Mouse (Mus musculus): ENCODE measurements at regions not wholly inside any gene's neighbourhood (a gene's known extent, or its start where the extent isn't known, plus 50 kb on each side); places are given as distances from the start of the nearest gene placed in this dataset.

DNA sequence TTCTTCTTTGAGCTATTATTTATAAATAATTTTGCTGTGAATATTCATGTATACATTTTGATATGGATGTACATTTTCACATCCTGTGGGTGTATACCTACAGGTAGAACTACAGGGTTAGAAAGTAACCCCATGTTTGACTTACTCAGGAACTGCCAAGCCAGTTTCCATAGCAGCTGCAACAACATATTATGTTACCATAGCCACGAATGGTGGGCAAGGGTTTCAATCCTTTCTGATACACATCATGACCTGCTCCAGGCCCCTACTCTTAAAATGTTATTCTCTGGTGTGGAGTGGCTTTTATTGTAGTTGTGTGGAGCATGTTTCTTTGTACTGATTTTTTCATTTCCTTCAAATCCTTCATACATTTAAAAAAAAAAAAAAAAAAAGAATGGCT lies 168.9 kb downstream of the Zfp36l2 start:
- 65% methylated on average over 1 of the region's 1 CpGs for WGBS
- no peak overlapping the region for H3K9ac ChIP-seq (replicated peaks)

DNA sequence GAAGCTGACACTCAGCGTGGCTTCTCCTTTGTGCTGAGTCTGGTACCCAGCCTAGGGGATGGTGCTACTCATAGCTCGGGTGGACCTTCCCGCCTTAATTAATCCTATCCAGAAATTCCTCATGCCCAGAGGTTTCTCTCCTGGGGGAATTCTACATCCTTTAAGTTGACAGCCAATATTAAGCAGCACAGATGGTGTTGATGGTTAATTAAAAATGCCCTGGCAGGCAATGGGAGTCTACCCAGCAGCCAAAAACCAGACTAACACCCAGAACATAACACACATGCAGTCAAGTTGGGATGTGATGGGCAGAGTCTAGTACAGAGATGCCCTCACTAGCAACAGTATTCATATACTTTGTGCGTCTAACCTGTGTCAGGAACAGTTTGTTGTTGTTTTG lies 169.9 kb downstream of the Zfp36l2 start:
- no peak overlapping the region for H3K27ac ChIP-seq
- WGBS, result 76% methylated on average over 4 of the region's 4 CpGs
- no peak for ATAC-seq (ENCODE audit: insufficient number of reproducible peaks, insufficient read depth, low FRiP score, low TSS enrichment, low read depth)
- H3K9ac ChIP-seq (replicated peaks), result no peak overlapping the region
- H3K9me3 ChIP-seq, result no peaks in the 10 kb centered on the region
- H3K36me3 ChIP-seq, result no peaks in the 10 kb centered on the region
- no peaks in the 10 kb centered on the region for H3K27me3 ChIP-seq
- no peak overlapping the region for H3K4me3 ChIP-seq (replicated peaks)
- H3K4me1 ChIP-seq (replicated peaks), result no peaks in the 10 kb centered on the region
- H3K4me2 ChIP-seq, result no peak overlapping the region

More for the DNA sequence above, 168.9 kb downstream of the Zfp36l2 start:
- Histone ChIP-seq H3K4me2 (no peak overlapping the region), H3K9me3 (peaks cover 3% of the 10 kb centered on the region; the same call in 1 of the 2 replicates), H3K27me3 (no peaks in the 10 kb centered on the region), H3K27ac (no peak overlapping the region), H3K36me3 (no peaks in the 10 kb centered on the region), H3K4me3 (replicated peaks) (no peak overlapping the region), H3K4me1 (replicated peaks) (no peaks in the 10 kb centered on the region)
- ATAC-seq (ENCODE audit: insufficient number of reproducible peaks, insufficient read depth, low FRiP score, low TSS enrichment, low read depth), result no peak

- Histone ChIP-seq H3K9me3 (no peaks in the 10 kb centered on the region), H3K4me1 (replicated peaks) (peaks cover 26% of the 10 kb centered on the region), H3K27ac (no peak overlapping the region), H3K4me3 (replicated peaks) (no peak overlapping the region), H3K4me2 (no peak overlapping the region), H3K9ac (replicated peaks) (no peak overlapping the region), H3K27me3 (no peaks in the 10 kb centered on the region), H3K36me3 (no peaks in the 10 kb centered on the region)
- WGBS, result 87% methylated on average over 12 of the region's 12 CpGs
- ATAC-seq (ENCODE audit: insufficient number of reproducible peaks, insufficient read depth, low FRiP score, low TSS enrichment, low read depth), result no peak
Measured at GRCm38 (mm10) chr17:84014287-84015039, 166.7 kb upstream of the Haao start.

DNA sequence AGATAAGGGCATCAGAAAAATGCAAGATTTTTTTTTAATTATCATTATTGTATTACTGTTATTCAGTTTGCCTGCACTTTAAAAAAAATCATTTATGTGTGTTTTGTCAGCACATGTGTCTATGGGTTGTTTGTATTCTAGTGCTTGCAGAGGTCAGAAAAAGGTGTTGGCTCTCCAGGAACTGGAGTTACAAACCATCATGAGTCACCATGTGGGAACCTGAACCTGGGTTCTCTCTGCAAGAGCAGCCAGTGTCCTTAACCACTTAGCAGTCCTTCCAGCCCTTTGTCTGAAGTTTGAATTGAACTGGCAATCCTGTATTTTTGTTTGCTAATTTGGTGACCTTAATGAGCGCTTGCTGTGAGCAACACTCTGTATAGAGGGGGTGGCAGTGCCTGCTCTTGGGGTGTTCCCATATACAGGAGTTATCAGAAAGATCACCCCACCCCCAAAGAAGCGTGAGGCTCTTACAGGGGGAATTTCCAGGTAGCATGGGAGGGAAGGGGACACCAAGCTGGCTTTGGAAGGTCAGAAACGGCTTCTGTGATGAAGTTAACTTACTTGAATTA lies 162.8 kb upstream of the Haao start:
- no peaks in the 10 kb centered on the region for H3K9me3 ChIP-seq
- H3K4me3 ChIP-seq (replicated peaks), result no peak overlapping the region
- whole genome bisulfite sequencing, result 66% methylated on average over 3 of the region's 3 CpGs
- no peak overlapping the region for H3K4me2 ChIP-seq
- no peak overlapping the region; the same call in 1 of the 2 replicates for H3K9ac ChIP-seq (replicated peaks)
- H3K27ac ChIP-seq, result peak overlapping the region; percentile 31; the same call in 1 of the 2 replicates
- no peaks in the 10 kb centered on the region for H3K36me3 ChIP-seq
- H3K27me3 ChIP-seq, result no peaks in the 10 kb centered on the region
- no peak for ATAC-seq (ENCODE audit: insufficient number of reproducible peaks, insufficient read depth, low FRiP score, low TSS enrichment, low read depth)
- H3K4me1 ChIP-seq (replicated peaks), result peaks cover 46% of the 10 kb centered on the region

- WGBS, result 73% methylated on average over 7 of the region's 7 CpGs
- H3K4me3 ChIP-seq (replicated peaks), result no peak overlapping the region
- H3K9me3 ChIP-seq, result no peaks in the 10 kb centered on the region
- peak overlapping the region; percentile 85 for H3K27ac ChIP-seq
- no peak for ATAC-seq (ENCODE audit: insufficient number of reproducible peaks, insufficient read depth, low FRiP score, low TSS enrichment, low read depth)
- H3K4me2 ChIP-seq, result no peak overlapping the region
- H3K9ac ChIP-seq (replicated peaks), result no peak overlapping the region
- H3K36me3 ChIP-seq, result no peaks in the 10 kb centered on the region
- no peaks in the 10 kb centered on the region for H3K27me3 ChIP-seq
- peaks cover 50% of the 10 kb centered on the region for H3K4me1 ChIP-seq (replicated peaks)
Measured at GRCm38 (mm10) chr17:84009966-84010365, 162.2 kb upstream of the Haao start.

- ATAC-seq (ENCODE audit: insufficient number of reproducible peaks, insufficient read depth, low FRiP score, low TSS enrichment, low read depth), result no peak
- 79% methylated on average over 8 of the region's 8 CpGs for WGBS
- no peaks in the 10 kb centered on the region for H3K27me3 ChIP-seq
- H3K4me1 ChIP-seq (replicated peaks), result peaks cover 58% of the 10 kb centered on the region
- no peaks in the 10 kb centered on the region for H3K36me3 ChIP-seq
- H3K9me3 ChIP-seq, result no peaks in the 10 kb centered on the region
- no peak overlapping the region for H3K4me2 ChIP-seq
- peak overlapping the region; percentile 85 for H3K27ac ChIP-seq
- H3K9ac ChIP-seq (replicated peaks), result 0 out of 2 replicates have a peak overlapping the region, but pooled peaks have one; percentile 27
- no peak overlapping the region for H3K4me3 ChIP-seq (replicated peaks)
Measured at GRCm38 (mm10) chr17:84009194-84009593, 161.4 kb upstream of the Haao start.

GRCm38 (mm10) chr17:84008682-84009052 lies 160.9 kb upstream of the Haao start:
- Histone ChIP-seq H3K4me1 (replicated peaks) (peaks cover 63% of the 10 kb centered on the region), H3K36me3 (no peaks in the 10 kb centered on the region), H3K9ac (replicated peaks) (no peak overlapping the region), H3K4me3 (replicated peaks) (no peak overlapping the region), H3K9me3 (no peaks in the 10 kb centered on the region), H3K27ac (peak overlapping the region; percentile 85), H3K4me2 (no peak overlapping the region), H3K27me3 (no peaks in the 10 kb centered on the region)
- WGBS, result 47% methylated on average over 7 of the region's 7 CpGs
- no peak for ATAC-seq (ENCODE audit: insufficient number of reproducible peaks, insufficient read depth, low FRiP score, low TSS enrichment, low read depth)

DNA sequence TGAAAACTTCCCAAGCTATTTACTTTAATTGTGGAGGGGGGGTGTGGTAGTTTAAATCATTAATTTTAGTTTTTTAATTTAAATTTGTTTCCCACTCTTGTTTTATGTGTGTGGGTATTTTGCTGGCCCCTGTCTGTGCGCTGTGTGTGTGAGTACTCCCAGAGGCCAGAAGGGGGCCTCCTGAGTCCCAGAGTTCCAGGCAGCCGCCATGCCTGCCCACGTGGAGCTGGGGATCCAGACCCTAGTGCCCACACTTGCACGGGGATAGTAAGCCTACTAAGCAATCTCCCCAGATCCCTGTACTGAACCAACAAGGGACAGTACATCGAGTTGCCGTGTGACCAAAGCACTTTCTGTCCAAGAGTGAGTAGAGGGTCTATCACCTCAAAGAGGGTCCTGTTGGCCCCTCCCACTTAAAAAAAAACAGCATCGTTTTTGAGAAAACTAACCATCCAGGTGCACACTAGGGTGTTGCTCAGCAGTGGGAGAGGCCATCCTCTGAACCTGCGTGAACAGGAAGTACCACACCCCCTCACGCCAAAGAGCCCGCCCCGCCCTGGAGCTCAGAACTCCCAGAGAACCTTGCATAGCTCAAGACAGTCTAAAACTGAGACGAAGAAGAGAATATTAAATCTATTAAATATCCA lies 160.4 kb upstream of the Haao start:
- no peaks in the 10 kb centered on the region for H3K36me3 ChIP-seq
- no peak overlapping the region for H3K4me3 ChIP-seq (replicated peaks)
- 85% methylated on average over 12 of the region's 12 CpGs for WGBS
- H3K27me3 ChIP-seq, result no peaks in the 10 kb centered on the region
- ATAC-seq (ENCODE audit: insufficient number of reproducible peaks, insufficient read depth, low FRiP score, low TSS enrichment, low read depth), result no peak
- H3K27ac ChIP-seq, result peak overlapping the region; percentile 85; the same call in 1 of the 2 replicates
- H3K4me2 ChIP-seq, result no peak overlapping the region
- no peak overlapping the region for H3K9ac ChIP-seq (replicated peaks)
- peaks cover 65% of the 10 kb centered on the region for H3K4me1 ChIP-seq (replicated peaks)
- H3K9me3 ChIP-seq, result no peaks in the 10 kb centered on the region

DNA sequence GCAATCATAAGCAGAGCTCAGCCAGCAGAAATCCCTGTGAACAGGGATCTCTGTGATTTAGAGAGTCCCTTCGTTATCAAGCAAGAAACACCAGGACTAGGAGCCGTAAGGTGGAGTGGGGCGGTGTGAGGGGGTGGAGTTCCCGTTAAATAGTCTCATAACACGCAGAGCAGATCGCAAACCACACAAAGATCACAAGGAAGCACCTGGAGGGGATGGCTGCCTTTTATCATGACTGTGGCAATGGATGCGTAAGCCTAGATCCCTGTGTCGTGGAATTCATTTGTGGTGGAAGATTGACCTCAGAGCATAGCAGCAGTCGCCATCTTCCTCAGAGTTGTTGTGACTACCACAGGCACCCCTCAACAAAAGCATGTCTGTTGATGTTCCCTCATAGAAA lies 159.0 kb upstream of the Haao start:
- H3K36me3 ChIP-seq, result no peaks in the 10 kb centered on the region
- H3K27ac ChIP-seq, result no peak overlapping the region
- WGBS, result 63% methylated on average over 9 of the region's 9 CpGs
- no peak overlapping the region for H3K9ac ChIP-seq (replicated peaks)
- H3K4me3 ChIP-seq (replicated peaks), result no peak overlapping the region
- no peak for ATAC-seq (ENCODE audit: insufficient number of reproducible peaks, insufficient read depth, low FRiP score, low TSS enrichment, low read depth)
- peaks cover 58% of the 10 kb centered on the region for H3K4me1 ChIP-seq (replicated peaks)
- no peaks in the 10 kb centered on the region for H3K27me3 ChIP-seq
- no peaks in the 10 kb centered on the region for H3K9me3 ChIP-seq
- H3K4me2 ChIP-seq, result no peak overlapping the region

GRCm38 (mm10) chr17:84004237-84004636 lies 156.5 kb upstream of the Haao start:
- Histone ChIP-seq H3K27me3 (no peaks in the 10 kb centered on the region), H3K9ac (replicated peaks) (0 out of 2 replicates have a peak overlapping the region, but pooled peaks have one; percentile 31), H3K4me1 (replicated peaks) (peaks cover 48% of the 10 kb centered on the region), H3K27ac (peak overlapping the region; percentile 75), H3K4me2 (no peak overlapping the region), H3K9me3 (no peaks in the 10 kb centered on the region), H3K36me3 (no peaks in the 10 kb centered on the region), H3K4me3 (replicated peaks) (no peak overlapping the region)
- no peak for ATAC-seq (ENCODE audit: insufficient number of reproducible peaks, insufficient read depth, low FRiP score, low TSS enrichment, low read depth)
- WGBS, result 27% methylated on average over 6 of the region's 6 CpGs

DNA sequence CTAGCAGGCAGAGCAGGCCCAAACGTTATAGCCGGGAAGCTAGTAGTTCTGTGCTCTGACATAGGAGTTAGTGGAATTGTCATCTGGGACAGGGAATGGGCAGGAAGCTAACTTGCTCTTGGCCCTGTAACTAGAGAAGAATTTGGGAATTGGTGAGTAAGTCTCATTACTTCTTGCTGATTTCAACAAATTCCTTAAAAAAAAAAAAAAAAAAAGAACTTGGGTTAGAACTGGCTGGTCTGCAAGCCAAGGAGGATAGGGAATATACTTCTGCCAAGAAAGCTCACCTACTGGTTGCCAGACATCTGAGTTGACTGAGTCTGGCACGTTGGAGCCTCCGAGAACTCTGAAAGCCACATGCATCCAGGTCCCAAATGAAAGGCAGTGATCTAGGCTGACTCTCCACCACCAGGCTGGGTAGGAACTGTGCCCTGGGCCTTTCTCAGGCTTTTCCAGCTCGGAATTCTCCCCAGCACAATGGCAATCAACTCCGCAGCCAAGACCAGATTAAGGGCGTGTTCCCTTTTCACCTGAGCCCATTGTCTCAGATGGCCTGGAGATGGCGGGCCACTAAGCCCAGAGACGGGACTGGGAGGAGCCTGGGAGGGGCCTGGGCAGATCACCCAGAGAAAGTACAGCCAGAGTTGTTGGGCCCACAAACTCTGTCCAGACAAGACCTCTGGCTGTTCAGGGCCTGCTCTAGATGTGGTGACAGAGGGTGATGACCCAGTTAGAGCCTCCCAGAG lies 155.9 kb upstream of the Haao start:
- no peak for ATAC-seq (ENCODE audit: insufficient number of reproducible peaks, insufficient read depth, low FRiP score, low TSS enrichment, low read depth)
- peaks cover 48% of the 10 kb centered on the region for H3K4me1 ChIP-seq (replicated peaks)
- WGBS, result 47% methylated on average over 9 of the region's 9 CpGs
- H3K9me3 ChIP-seq, result no peaks in the 10 kb centered on the region
- no peaks in the 10 kb centered on the region for H3K27me3 ChIP-seq
- no peak overlapping the region for H3K4me3 ChIP-seq (replicated peaks)
- 0 out of 2 replicates have a peak overlapping the region, but pooled peaks have one; percentile 31 for H3K9ac ChIP-seq (replicated peaks)
- H3K36me3 ChIP-seq, result no peaks in the 10 kb centered on the region
- H3K27ac ChIP-seq, result peak overlapping the region; percentile 75
- no peak overlapping the region for H3K4me2 ChIP-seq
